Mouse (Mus musculus): ENCODE data around the gene D630003M21Rik.

The D630003M21Rik gene

GRCm38 (mm10) chr2:158233106-158233505 lies 4.1 kb upstream of the D630003M21Rik start:
- DNase-seq = no peak

- DNase-seq = no peak
Measured at GRCm38 (mm10) chr2:158232414-158232813, 3.4 kb upstream of the D630003M21Rik start.

- DNase-seq = no peak
Measured at GRCm38 (mm10) chr2:158231071-158231470, 2.0 kb upstream of the D630003M21Rik start.

GRCm38 (mm10) chr2:158230617-158231016 lies 1.6 kb upstream of the D630003M21Rik start:
- DNase-seq = no peak

GRCm38 (mm10) chr2:158229503-158229892 lies 476 bp upstream of the D630003M21Rik start:
- no peak for DNase-seq

GRCm38 (mm10) chr2:158225301-158225700 lies 3.7 kb downstream of the D630003M21Rik start:
- no peak for DNase-seq

GRCm38 (mm10) chr2:158223497-158223896 lies 5.5 kb downstream of the D630003M21Rik start:
- DNase-seq = no peak

- DNase-seq = no peak
Measured at GRCm38 (mm10) chr2:158222664-158223063, 6.4 kb downstream of the D630003M21Rik start.

GRCm38 (mm10) chr2:158221446-158222084 lies 7.5 kb downstream of the D630003M21Rik start:
- DNase-seq = no peak

- DNase-seq = no peak
Measured at GRCm38 (mm10) chr2:158219562-158219961, 9.5 kb downstream of the D630003M21Rik start.

GRCm38 (mm10) chr2:158216510-158216909 lies 12.5 kb downstream of the D630003M21Rik start:
- no peak for DNase-seq

GRCm38 (mm10) chr2:158215283-158216117 lies 13.5 kb downstream of the D630003M21Rik start:
- peak; percentile 94 for DNase-seq

- no peak for DNase-seq
Measured at GRCm38 (mm10) chr2:158211764-158212471, 17.1 kb downstream of the D630003M21Rik start.

GRCm38 (mm10) chr2:158210958-158211357 lies 18.1 kb downstream of the D630003M21Rik start:
- no peak for DNase-seq

- no peak for DNase-seq
Measured at GRCm38 (mm10) chr2:158210503-158210902, 18.5 kb downstream of the D630003M21Rik start.

- DNase-seq = no peak
Measured at GRCm38 (mm10) chr2:158209776-158210175, 19.2 kb downstream of the D630003M21Rik start.

GRCm38 (mm10) chr2:158207848-158208247 lies 21.2 kb downstream of the D630003M21Rik start:
- DNase-seq = peak; percentile 79

- peak; percentile 71 for DNase-seq
Measured at GRCm38 (mm10) chr2:158204114-158204513, 24.9 kb downstream of the D630003M21Rik start.

GRCm38 (mm10) chr2:158203686-158204085 lies 25.3 kb downstream of the D630003M21Rik start:
- DNase-seq = no peak

- no peak for DNase-seq
Measured at GRCm38 (mm10) chr2:158199281-158199680, 29.7 kb downstream of the D630003M21Rik start.

GRCm38 (mm10) chr2:158198861-158199260 lies 30.2 kb downstream of the D630003M21Rik start:
- DNase-seq = no peak

GRCm38 (mm10) chr2:158197971-158198370 lies 31.1 kb downstream of the D630003M21Rik start:
- no peak for DNase-seq

GRCm38 (mm10) chr2:158194945-158195640 lies 33.9 kb downstream of the D630003M21Rik start:
- no peak for DNase-seq

All from cerebellum, adult 9-11 months (tissue).